Mouse (Mus musculus) Patski (cell line): ENCODE results near the gene Aar2. TPM values are rescaled to one million over a fixed set of nuclear protein-coding genes. Genes with fewer than 3 reads are reported as not detected.

Source experiments
- ATAC-seq: fragments of 100-300 bp; one replicate; pipeline ENCODE4 v1.8.0; 2021
- CTCF ChIA-PET: fragments of 350-600 bp; sonication (Branson Sonifier 250); formaldehyde crosslinking; loops from one replicate; lab custom pipeline; 2022; ENCODE audit warnings: inconsistent platforms; lab: Charles Lee
- POLR2A ChIA-PET: fragments of 350-600 bp; sonication (Branson Sonifier 250); formaldehyde crosslinking; loops from one replicate; lab custom pipeline; 2022; ENCODE audit warnings: antibody characterized with exemption, inconsistent platforms; lab: Charles Lee
- DNase-seq: peaks from one replicate; pipeline ENCODE4 v3.0.0-alpha.2; 2011; ENCODE audit warnings: low read depth, low spot score
- H3K27me3 ChIP-seq: fragments of 371-371 bp; one replicate; pipeline ENCODE4 v1.5.1; 2021
- CTCF ChIP-seq: fragments of 100-300 bp; IDR thresholded peaks from one replicate; pipeline ENCODE4 v1.5.1; 2021
- in situ Hi-C: fragments of 300-500 bp; cut with MboI; formaldehyde crosslinking; loops from 3 replicates; pipeline ENCODE4 v1.11.1; 2018; ENCODE audit warnings: low pct_unique_long_range_greater_than_20kb, mixed read lengths
- polyA plus RNA-seq: library from polyadenylated mRNA; unstranded; gene quantifications from one replicate; pipeline ENCODE4 v1.2.3, GENCODE M21; 2021

The Aar2 gene
- polyA plus RNA-seq, 1 experiment from 2014 or later: 22.0 TPM

- no peak for TF ChIP-seq CTCF
- H3K27me3 ChIP-seq: peaks cover 10% of the 10 kb centered on the region
- DNase-seq (no peak), ATAC-seq (no peak)
- CTCF ChIA-PET: no interaction called here
- in situ Hi-C loops: no loop called here
- POLR2A ChIA-PET: no interaction called here
Measured at GRCm38 (mm10) chr2:156584797-156585471, 37.5 kb downstream of the Aar2 start.

- DNase-seq: no peak
- in situ Hi-C loops: no loop called here
- ATAC-seq: no peak
- CTCF ChIA-PET: no interaction called here
- H3K27me3 ChIP-seq: peaks cover 2% of the 10 kb centered on the region
- no peak for TF ChIP-seq CTCF
- POLR2A ChIA-PET: no interaction called here
Measured at GRCm38 (mm10) chr2:156589481-156589880, 42.1 kb downstream of the Aar2 start.

- in situ Hi-C loops: no loop called here
- POLR2A ChIA-PET: no interaction called here
- no peak for TF ChIP-seq CTCF
- DNase-seq: no peak
- ATAC-seq: no peak
- H3K27me3 ChIP-seq: peaks cover 5% of the 10 kb centered on the region
- CTCF ChIA-PET: no interaction called here
Measured at GRCm38 (mm10) chr2:156594987-156595490, 47.7 kb downstream of the Aar2 start.

- ATAC-seq (no peak), DNase-seq (no peak)
- no peak for TF ChIP-seq CTCF
- POLR2A ChIA-PET: interaction anchor here (0.5 kb wide), 1 partner anchor 54 kb away, joined by 4 read pairs; no protein-coding TSS in a partner anchor
- in situ Hi-C loops: no loop called here
- CTCF ChIA-PET: no interaction called here
- peaks cover 14% of the 10 kb centered on the region for H3K27me3 ChIP-seq
Measured at GRCm38 (mm10) chr2:156602581-156602980, 55.2 kb downstream of the Aar2 start.

GRCm38 (mm10) chr2:156603671-156604070 is 56.3 kb downstream of the Aar2 start:
- ATAC-seq: no peak
- H3K27me3 ChIP-seq: peaks cover 21% of the 10 kb centered on the region
- POLR2A ChIA-PET: no interaction called here
- CTCF ChIA-PET: interaction anchor here (1.3 kb wide), 1 partner anchor 101 kb away, joined by 3 read pairs; no protein-coding TSS in a partner anchor
- no peak for TF ChIP-seq CTCF
- DNase-seq: no peak
- in situ Hi-C loops: no loop called here

- POLR2A ChIA-PET: no interaction called here
- no peak for ATAC-seq
- DNase-seq: no peak
- CTCF ChIA-PET: interaction anchor here (1.3 kb wide), 1 partner anchor 100 kb away, joined by 3 read pairs; no protein-coding TSS in a partner anchor
- in situ Hi-C loops: no loop called here
- TF ChIP-seq CTCF: no peak
- H3K27me3 ChIP-seq: peaks cover 30% of the 10 kb centered on the region
Measured at GRCm38 (mm10) chr2:156605144-156605543, 57.8 kb downstream of the Aar2 start.

GRCm38 (mm10) chr2:156605971-156606370 is 58.6 kb downstream of the Aar2 start:
- in situ Hi-C loops: no loop called here
- ChIA-PET CTCF (no interaction called here), POLR2A (no interaction called here)
- ATAC-seq: no peak
- TF ChIP-seq CTCF: no peak
- peaks cover 32% of the 10 kb centered on the region for H3K27me3 ChIP-seq
- no peak for DNase-seq

GRCm38 (mm10) chr2:156613081-156613540 is 65.7 kb downstream of the Aar2 start:
- DNase-seq: no peak
- TF ChIP-seq CTCF: no peak
- H3K27me3 ChIP-seq: peaks cover 51% of the 10 kb centered on the region
- ChIA-PET POLR2A (no interaction called here), CTCF (interaction anchor here (1.3 kb wide), 1 partner anchor 27 kb away, joined by 3 read pairs; no protein-coding TSS in a partner anchor)
- peak; percentile 3 for ATAC-seq
- in situ Hi-C loops: no loop called here

GRCm38 (mm10) chr2:156613541-156614257 is 66.3 kb downstream of the Aar2 start, which contains the start of gene Dlgap4:
Gene Dlgap4, plus strand, starts transcription at chr2:156613705.
- ATAC-seq (peak; percentile 22), DNase-seq (no peak)
- TF ChIP-seq CTCF: no peak
- ChIA-PET CTCF (no interaction called here), POLR2A (interaction anchor here (0.7 kb wide), 1 partner anchor 22 kb away, joined by 5 read pairs; no protein-coding TSS in a partner anchor)
- peaks cover 47% of the 10 kb centered on the region for H3K27me3 ChIP-seq
- in situ Hi-C loops: no loop called here

- no peak for DNase-seq
Measured at GRCm38 (mm10) chr2:156614258-156614556, 66.8 kb downstream of the Aar2 start.

More at GRCm38 (mm10) chr2:156614258-156614556, 66.8 kb downstream of the Aar2 start:
- in situ Hi-C loops: no loop called here
- ChIA-PET CTCF (no interaction called here), POLR2A (interaction anchor here (0.5 to 0.7 kb wide), 2 partner anchors 9 to 23 kb away, joined by 5 to 6 read pairs; no protein-coding TSS in a partner anchor)
- ATAC-seq: no peak
- H3K27me3 ChIP-seq: peaks cover 44% of the 10 kb centered on the region
- TF ChIP-seq CTCF: no peak
